Mouse (Mus musculus): ENCODE data around the gene Msi2.

DNA sequence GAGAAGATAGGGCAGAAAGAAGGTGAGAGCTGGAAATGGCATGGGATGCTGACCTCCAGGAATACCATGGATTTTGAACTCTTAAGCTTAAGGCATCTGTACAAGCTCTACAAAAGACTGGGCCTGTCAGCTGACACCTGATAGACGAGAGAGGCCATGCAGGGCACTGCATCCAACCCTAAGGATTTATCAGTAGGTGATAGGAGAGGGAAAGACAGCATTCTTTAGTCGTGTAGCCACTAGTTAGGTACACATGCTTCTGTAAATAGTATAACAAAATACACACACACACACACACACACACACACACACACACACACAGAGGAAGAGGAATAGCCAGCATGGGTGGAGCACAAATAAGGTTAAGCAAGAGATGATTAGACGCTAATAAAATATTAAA, 269.7 kb downstream of the Msi2 start:
- TF ChIP-seq CTCF (IDR thresholded peaks at IDR 0.05; ENCODE audit: insufficient read depth, low read depth, low read length): no peak
- TF ChIP-seq POLR2A (IDR thresholded peaks at IDR 0.05; ENCODE audit: insufficient read depth, low read depth, low read length): no peak

Measured in olfactory bulb, adult 2 months (tissue).